In the genomic region with DNA sequence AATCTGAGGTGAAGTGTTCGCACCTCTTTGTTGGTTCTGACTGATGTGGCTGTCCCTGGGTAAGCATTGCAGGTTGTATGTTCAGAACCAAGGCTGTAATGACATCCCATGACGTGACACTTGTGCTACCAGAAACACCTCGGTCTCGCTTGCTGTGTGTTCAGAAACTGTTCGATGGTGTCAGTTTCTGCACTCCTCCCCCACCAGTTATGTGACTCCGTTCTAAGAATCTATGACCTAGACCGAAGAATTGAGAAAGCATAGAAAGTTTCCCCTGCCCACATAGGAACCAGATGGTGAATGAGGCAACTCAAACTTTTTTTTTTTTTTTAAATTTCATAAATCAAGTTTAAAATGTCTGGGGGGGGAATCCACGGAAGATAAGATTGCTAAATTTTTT, we compare ENCODE assay signal across 14 mouse cellular contexts. TPM values are rescaled to one million over a fixed set of nuclear protein-coding genes. Genes with fewer than 3 reads are reported as not detected.
DNase-seq lines count a peak whose midpoint lies in the region; ATAC-seq and TF ChIP-seq lines count a peak whose summit lies in the region.
"Had no signal": no experiment of that assay in that cellular context is flagged by ENCODE, and none has a peak within 500 bp of the region (broad histone marks: within the 10 kb centered on the region; RNA-seq: fewer than 3 reads in every experiment).

No protein-coding gene starts in this region.

- H3K4me3 ChIP-seq in lung, postnatal 0 days (ENCODE audit: low read depth, low read length), result no peak overlapping the region
- H3K4me3 ChIP-seq in embryonic facial prominence, embryonic 13.5 days, result no peak overlapping the region
- no peak overlapping the region for H3K4me3 ChIP-seq in forebrain, embryonic 11.5 days (ENCODE audit: low read depth, low read length)
- H3K4me3 ChIP-seq: hindbrain, embryonic 13.5 days; neural tube, embryonic 13.5 days had no signal

- peaks cover 4% of the 10 kb centered on the region; the same call in 1 of the 2 replicates for H3K36me3 ChIP-seq in lung, postnatal 0 days (ENCODE audit: insufficient read depth, low read length)
- H3K36me3 ChIP-seq in embryonic facial prominence, embryonic 13.5 days, result no peaks in the 10 kb centered on the region
- H3K36me3 ChIP-seq in forebrain, embryonic 11.5 days (ENCODE audit: control insufficient read depth, insufficient read depth, low read length), result no peaks in the 10 kb centered on the region
- H3K36me3 ChIP-seq: hindbrain, embryonic 13.5 days; neural tube, embryonic 13.5 days had no signal

- H3K4me1 ChIP-seq in lung, postnatal 0 days (ENCODE audit: insufficient read depth, low read depth, low read length), result peaks cover 6% of the 10 kb centered on the region; the same call in 1 of the 2 replicates
- H3K4me1 ChIP-seq in embryonic facial prominence, embryonic 13.5 days, result peaks cover 18% of the 10 kb centered on the region
- no peaks in the 10 kb centered on the region for H3K4me1 ChIP-seq in forebrain, embryonic 11.5 days (replicated peaks; ENCODE audit: control insufficient read depth, insufficient read depth, low read length)

- no peaks in the 10 kb centered on the region for H3K9me3 ChIP-seq in lung, postnatal 0 days (ENCODE audit: low read length)
- no peaks in the 10 kb centered on the region for H3K9me3 ChIP-seq in embryonic facial prominence, embryonic 13.5 days
- H3K9me3 ChIP-seq in forebrain, embryonic 11.5 days (ENCODE audit: control insufficient read depth, low read length), result no peaks in the 10 kb centered on the region
- H3K9me3 ChIP-seq: hindbrain, embryonic 13.5 days; neural tube, embryonic 13.5 days had no signal

- ATAC-seq in lung, postnatal 0 days, result no peak
- ATAC-seq in embryonic facial prominence, embryonic 13.5 days (ENCODE audit: insufficient number of reproducible peaks, insufficient read depth, low FRiP score, low TSS enrichment, low read depth), result no peak
- no peak for ATAC-seq in forebrain, embryonic 11.5 days (replicated peaks; ENCODE audit: low FRiP score)

- H3K27me3 ChIP-seq in lung, postnatal 0 days (replicated peaks; ENCODE audit: insufficient read depth, low read length), result no peaks in the 10 kb centered on the region
- H3K27me3 ChIP-seq in embryonic facial prominence, embryonic 13.5 days, result no peaks in the 10 kb centered on the region
- H3K27me3 ChIP-seq in forebrain, embryonic 11.5 days (ENCODE audit: control insufficient read depth, insufficient read depth, low read length), result no peaks in the 10 kb centered on the region
- H3K27me3 ChIP-seq: hindbrain, embryonic 13.5 days; neural tube, embryonic 13.5 days had no signal

- DNase-seq in heart, adult 11 months, result peak; percentile 84
- no peak for DNase-seq in heart, postnatal 25 days (ENCODE audit: low spot score)
- peak; percentile 50 for DNase-seq in lung, postnatal 0 days (ENCODE audit: low spot score)
- no peak for DNase-seq in lung, postnatal 4 days
- DNase-seq in naive thymus-derived CD4-positive, alpha-beta T cell, adult 2 months (ENCODE audit: low read depth), result peak; percentile 26
- DNase-seq in layer of hippocampus, postnatal 25 days (ENCODE audit: extremely low spot score in 1 of 2, low spot score in 1 of 2), result no peak
- no peak for DNase-seq in forebrain, embryonic 11.5 days (ENCODE audit: low spot score)
- DNase-seq: layer of hippocampus, adult 9-11 months; midbrain, embryonic 14.5 days; thymus, postnatal 25 days had no signal

- no peak overlapping the region; the same call in 1 of the 2 replicates for H3K4me2 ChIP-seq in lung, postnatal 0 days (replicated peaks; ENCODE audit: low read depth, low read length)
- H3K4me2 ChIP-seq in embryonic facial prominence, embryonic 13.5 days, result peak overlapping the region; percentile 45; the same call in 1 of the 2 replicates
- H3K4me2 ChIP-seq in forebrain, embryonic 11.5 days (ENCODE audit: low read depth, low read length, severe bottlenecking), result no peak overlapping the region
- H3K4me2 ChIP-seq: hindbrain, embryonic 13.5 days; neural tube, embryonic 13.5 days had no signal

- TF ChIP-seq EP300 in lung, postnatal 0 days (IDR thresholded peaks at IDR 0.05), result no peak

- intact Hi-C loops in heart, postnatal 25 days (cut with DNase I), result no loop called here

- WGBS in lung, postnatal 0 days, result 68% methylated on average over 8 of the region's 8 CpGs
- 55% methylated on average over 8 of the region's 8 CpGs for WGBS in embryonic facial prominence, embryonic 13.5 days
- 87% methylated on average over 8 of the region's 8 CpGs for WGBS in forebrain, embryonic 11.5 days

- no peak overlapping the region for H3K9ac ChIP-seq in lung, postnatal 0 days (replicated peaks; ENCODE audit: low read depth)
- no peak overlapping the region for H3K9ac ChIP-seq in embryonic facial prominence, embryonic 13.5 days
- no peak overlapping the region for H3K9ac ChIP-seq in forebrain, embryonic 11.5 days (ENCODE audit: low read length)
- H3K9ac ChIP-seq: hindbrain, embryonic 13.5 days; liver, embryonic 14.5 days; neural tube, embryonic 13.5 days had no signal

- H3K27ac ChIP-seq in lung, postnatal 0 days (ENCODE audit: low read length), result peak overlapping the region; percentile 4; the same call in 1 of the 2 replicates
- no peak overlapping the region for H3K27ac ChIP-seq in embryonic facial prominence, embryonic 13.5 days
- H3K27ac ChIP-seq in forebrain, embryonic 11.5 days (ENCODE audit: low read depth, low read length), result no peak overlapping the region
- H3K27ac ChIP-seq: hindbrain, embryonic 13.5 days; liver, embryonic 14.5 days; neural tube, embryonic 13.5 days had no signal

- no peak for TF ChIP-seq CTCF in lung, postnatal 0 days (IDR thresholded peaks at IDR 0.05)

RNA-seq across cellular contexts. Expression of gene Arhgap31, which starts 34.2 kb away (rescaled TPM):
- 10 to 100 TPM; 34.8 to 48.2 TPM for total RNA-seq in heart, postnatal 25 days (2021)
- polyA plus RNA-seq in lung, postnatal 0 days (2015; fragmentation: Nextera tagmentation; extraction: Ambion mirVana), result 19.2 and 23.6 TPM in 2 replicates
- polyA plus RNA-seq in embryonic facial prominence, embryonic 13.5 days (2015; fragmentation: Nextera tagmentation; extraction: Ambion mirVana), result 14.0 and 15.5 TPM in 2 replicates
- 10 to 100 TPM; 18.1 to 18.7 TPM for total RNA-seq in layer of hippocampus, postnatal 25 days (2021)
- polyA plus RNA-seq in forebrain, embryonic 11.5 days (2014; fragmentation: Nextera tagmentation; extraction: Ambion mirVana), result 9.2 and 10.8 TPM in 2 replicates

Comparison
In these comparisons a context has a peak if more than half of its experiments do, and no peak if none do; other contexts are left out.
1. DNase-seq: peak in heart, adult 11 months (single experiment), lung, postnatal 0 days (single experiment) and naive thymus-derived CD4-positive, alpha-beta T cell, adult 2 months (single experiment); none in heart, postnatal 25 days (single experiment), lung, postnatal 4 days (0 of 2), layer of hippocampus, postnatal 25 days (0 of 2) and forebrain, embryonic 11.5 days (single experiment).